Mouse (Mus musculus): ENCODE results near the gene Palld. TPM values are rescaled to one million over a fixed set of nuclear protein-coding genes. Genes with fewer than 3 reads are reported as not detected.

The Palld gene
- polyA plus RNA-seq, 1 experiment: 147 TPM

DNA sequence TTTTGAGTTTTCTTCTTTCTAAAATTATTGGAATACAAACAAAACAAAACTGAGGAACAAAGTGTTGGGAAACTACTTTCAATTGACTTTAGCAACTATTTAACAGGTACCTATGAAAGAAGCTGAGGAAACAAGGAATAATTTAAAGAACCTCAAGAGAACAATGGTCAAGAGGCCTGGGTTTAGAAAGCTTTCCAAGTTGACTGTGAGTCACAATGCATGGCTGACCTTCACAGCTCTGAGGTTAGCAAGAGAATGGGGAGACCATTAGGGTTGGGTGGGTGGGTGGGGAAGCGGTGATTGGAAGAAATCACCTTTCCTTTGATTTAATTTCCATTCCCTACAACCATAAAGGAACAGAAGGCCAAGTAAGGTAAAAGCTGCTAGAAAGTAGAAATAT lies 35.6 kb downstream of the Palld start:
- DNase-seq (ENCODE audit: low spot score): no peak

DNA sequence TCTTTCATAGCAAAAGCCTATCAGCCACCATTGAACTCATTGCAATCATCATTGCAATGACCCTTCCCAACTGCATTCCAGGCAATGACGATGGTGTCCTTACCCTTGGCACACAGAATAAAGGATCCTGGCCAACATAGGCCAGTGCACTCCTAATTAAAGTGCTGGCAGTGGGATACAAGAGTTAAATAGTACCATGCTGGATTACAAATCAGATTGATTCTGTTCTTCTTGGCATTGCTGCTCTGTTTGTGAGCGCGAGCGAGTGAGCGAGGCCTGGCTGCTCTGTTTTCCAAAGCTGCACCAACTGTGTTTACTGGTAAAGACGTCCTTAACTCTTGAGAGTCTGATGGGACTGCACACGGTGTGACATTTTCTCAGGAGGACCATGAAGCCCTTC lies 37.1 kb downstream of the Palld start:
- DNase-seq (ENCODE audit: low spot score): no peak

DNA sequence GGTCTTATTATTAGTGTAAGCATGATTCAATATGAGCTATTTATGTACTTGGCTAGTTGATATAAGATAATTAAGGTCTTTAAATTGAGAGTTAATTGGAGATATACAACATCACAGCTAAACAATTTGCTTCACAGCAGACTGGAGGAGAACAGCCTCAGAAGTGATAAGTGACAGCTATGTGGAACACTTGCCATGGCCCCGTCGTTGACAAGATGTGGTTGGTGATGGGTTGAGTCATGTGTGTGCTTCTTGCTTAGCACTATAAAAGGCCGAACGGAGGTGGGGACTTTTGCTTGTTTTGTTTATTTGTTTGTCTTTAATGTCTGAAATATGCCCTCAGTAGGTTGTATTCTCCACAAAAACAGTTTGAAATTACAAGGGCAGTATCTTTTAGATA lies 51.2 kb downstream of the Palld start:
- DNase-seq (ENCODE audit: low spot score): no peak

DNA sequence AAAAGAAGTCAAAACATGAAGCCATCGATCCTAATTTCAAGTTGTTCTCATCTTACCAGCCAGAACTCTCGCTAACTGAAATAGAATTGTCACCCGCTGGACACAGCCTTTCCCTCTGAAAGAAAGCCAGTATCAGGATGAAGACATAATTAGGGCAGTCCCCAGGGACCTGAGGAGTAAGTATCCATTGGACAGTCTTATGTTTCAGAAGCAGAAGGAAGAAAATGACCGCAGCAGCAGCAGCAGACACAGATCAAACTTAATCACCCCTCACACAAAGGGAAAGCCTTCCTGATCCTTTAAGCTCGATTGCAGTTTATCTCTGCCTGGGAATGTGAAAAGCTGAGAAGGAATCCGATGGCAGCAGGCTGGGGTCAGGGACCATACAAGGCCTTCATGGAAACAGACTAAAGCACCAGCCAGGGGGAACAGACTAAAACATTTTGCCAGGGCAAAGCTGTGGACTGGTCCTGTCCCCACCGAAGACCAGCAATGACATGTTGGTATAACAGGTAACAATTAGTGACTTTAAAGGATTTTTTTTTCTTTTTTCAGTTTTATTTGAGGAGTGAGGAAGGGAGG lies 53.8 kb downstream of the Palld start:
- DNase-seq (ENCODE audit: low spot score): no peak

DNA sequence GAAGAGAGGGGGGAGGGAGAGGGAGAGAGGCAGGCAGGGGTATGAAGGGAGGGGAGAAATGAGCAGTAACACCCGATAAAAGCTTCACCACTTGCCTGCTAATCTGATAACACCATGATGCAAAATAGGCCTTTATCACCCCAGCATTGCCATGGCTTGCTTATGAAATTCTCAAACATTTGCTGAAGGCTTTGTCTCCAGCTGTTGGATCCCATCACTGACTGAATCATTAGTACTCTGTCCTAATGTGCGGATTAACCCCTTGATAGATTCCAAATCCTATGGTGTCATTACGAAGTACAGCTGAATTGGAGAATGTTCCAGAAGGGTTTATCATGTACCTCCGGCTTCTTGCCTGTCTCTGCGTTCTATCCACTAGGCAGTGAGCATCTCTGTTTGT lies 55.0 kb downstream of the Palld start:
- DNase-seq (ENCODE audit: low spot score): no peak

- no peak for DNase-seq (ENCODE audit: low spot score)
Observed at GRCm38 (mm10) chr8:61844992-61845391, 57.5 kb downstream of the Palld start.

DNA sequence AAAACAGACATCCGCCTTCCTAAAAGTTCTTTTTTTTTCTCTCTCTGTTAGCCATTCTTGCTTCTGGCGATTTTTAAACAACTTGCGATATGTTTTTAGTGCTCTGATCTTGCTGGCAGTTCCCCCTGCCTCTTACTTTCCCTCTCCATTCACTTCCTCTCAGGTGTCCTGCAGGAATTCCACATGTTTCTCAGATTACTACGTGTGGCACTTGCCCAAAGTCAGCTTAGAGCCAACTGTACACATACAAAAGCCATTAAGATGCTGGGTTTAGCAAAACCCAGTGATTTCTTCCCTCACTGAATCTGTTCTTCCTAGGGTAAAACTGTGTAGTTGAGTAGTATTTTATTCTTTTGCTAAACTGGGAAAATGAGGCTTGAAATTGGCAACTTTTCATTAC lies 57.9 kb downstream of the Palld start:
- DNase-seq (ENCODE audit: low spot score): no peak

DNA sequence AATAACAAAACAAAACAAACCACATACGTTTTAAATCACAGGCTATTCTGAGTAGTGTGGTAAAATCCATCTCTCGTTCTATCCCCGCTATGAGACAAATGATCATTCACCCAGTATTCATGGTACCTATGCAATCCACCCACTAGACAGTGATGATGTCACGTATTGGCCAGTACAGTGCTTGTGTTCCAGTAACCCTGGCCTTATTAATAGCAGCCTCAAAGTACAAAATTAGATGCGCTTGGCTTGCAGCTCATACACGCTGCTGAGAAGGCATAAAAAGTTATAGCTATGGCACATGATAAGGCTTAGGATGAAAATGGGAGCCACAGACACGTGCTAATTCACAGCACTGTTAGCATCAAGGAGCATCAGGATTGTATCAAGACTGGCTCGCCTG lies 58.7 kb downstream of the Palld start:
- no peak for DNase-seq (ENCODE audit: low spot score)

DNA sequence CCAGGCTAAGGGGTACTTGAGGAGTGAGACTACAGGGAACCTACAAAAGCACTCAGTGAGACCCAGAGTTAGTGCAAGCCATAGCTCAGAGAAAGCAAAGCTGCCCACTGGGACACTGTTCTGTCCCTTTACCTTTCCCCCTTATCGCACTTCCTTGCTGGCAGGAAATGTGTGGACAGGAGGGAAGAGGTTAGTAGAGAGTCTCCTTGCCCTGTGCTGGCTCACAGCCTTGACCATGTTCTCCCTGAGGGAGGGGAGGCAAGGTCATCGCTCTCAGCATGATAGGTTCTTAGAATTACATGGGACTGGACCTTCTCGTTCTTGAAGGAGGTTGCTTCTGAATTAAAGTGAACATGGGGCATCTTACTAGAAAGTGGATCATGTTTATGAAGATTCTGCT lies 69.3 kb downstream of the Palld start:
- DNase-seq (ENCODE audit: low spot score): no peak

- no peak for DNase-seq (ENCODE audit: low spot score)
Observed at GRCm38 (mm10) chr8:61831944-61832343, 70.5 kb downstream of the Palld start.

DNA sequence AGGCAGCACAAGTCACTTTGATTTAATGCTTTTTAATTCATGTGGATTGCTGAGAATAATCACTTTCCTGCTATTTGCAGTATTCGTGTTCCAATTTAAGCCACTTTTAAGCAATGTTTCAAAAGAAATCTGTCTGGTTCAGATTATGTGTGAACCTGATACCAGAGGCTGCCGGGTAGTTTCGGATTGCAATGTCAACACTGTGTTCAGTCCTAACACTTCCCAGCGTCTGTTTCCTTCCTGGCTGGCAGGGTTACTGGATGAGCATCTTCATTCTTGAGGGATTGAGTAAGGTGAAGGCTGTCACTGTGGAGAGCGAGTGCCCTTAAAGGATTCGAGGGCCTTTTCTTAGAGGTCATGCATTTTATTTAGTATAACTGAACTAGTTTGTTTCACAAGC lies 71.7 kb downstream of the Palld start:
- no peak for DNase-seq (ENCODE audit: low spot score)

- no peak for DNase-seq (ENCODE audit: low spot score)
Observed at GRCm38 (mm10) chr8:61824563-61824962, 77.9 kb downstream of the Palld start.

GRCm38 (mm10) chr8:61823157-61823556 lies 79.3 kb downstream of the Palld start:
- no peak for DNase-seq (ENCODE audit: low spot score)

- DNase-seq (ENCODE audit: low spot score): no peak
Observed at GRCm38 (mm10) chr8:61803764-61804163, 98.7 kb downstream of the Palld start.

DNA sequence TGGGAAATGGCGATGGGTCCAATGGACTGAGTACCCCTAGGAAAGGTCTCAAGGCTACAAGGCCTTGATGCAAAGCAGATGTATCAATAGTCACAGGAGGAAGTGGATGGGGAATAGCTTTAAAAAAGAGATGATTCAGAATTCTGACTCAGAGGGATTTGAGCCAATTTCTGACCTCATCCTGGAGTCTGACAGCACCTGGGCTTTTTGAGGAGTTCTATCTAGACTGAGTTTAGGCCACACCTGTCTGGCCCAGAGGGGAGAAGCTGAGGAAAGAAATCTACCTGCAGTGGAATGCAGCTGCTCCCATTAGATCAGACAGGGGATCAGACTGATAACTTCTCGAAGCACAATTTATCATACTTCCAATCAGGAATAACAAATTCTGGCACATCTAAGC lies 99.7 kb downstream of the Palld start:
- DNase-seq (ENCODE audit: low spot score): no peak

- DNase-seq (ENCODE audit: low spot score): no peak
Observed at GRCm38 (mm10) chr8:61797391-61797947, 105.0 kb downstream of the Palld start.

- DNase-seq (ENCODE audit: low spot score): no peak
Observed at GRCm38 (mm10) chr8:61796537-61797050, 105.9 kb downstream of the Palld start.

DNA sequence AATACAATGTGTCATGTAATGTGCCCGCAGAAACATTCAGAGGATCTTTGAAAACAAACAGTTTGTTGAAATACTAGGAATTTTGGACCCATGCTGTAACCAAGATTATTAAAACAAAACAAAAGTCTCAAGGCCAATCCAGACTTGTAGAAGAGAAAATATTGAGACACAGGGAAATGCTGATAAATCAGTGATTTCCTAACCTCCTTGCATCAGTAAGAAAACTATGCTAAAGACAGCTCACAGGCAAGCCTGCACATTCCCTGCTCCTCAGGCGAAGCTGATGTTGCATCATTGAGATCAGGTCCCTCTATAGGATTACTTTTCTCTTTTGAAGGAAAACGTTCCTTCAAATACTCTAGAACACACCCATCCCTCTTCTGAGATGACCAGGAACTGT lies 112.5 kb downstream of the Palld start:
- DNase-seq (ENCODE audit: low spot score): no peak

GRCm38 (mm10) chr8:61789289-61789688 lies 113.2 kb downstream of the Palld start:
- no peak for DNase-seq (ENCODE audit: low spot score)

GRCm38 (mm10) chr8:61782931-61783491 lies 119.5 kb downstream of the Palld start:
- no peak for DNase-seq (ENCODE audit: low spot score)

GRCm38 (mm10) chr8:61780652-61781257 lies 121.7 kb downstream of the Palld start:
- no peak for DNase-seq (ENCODE audit: low spot score)

- DNase-seq (ENCODE audit: low spot score): no peak
Observed at GRCm38 (mm10) chr8:61778194-61778593, 124.3 kb downstream of the Palld start.

DNA sequence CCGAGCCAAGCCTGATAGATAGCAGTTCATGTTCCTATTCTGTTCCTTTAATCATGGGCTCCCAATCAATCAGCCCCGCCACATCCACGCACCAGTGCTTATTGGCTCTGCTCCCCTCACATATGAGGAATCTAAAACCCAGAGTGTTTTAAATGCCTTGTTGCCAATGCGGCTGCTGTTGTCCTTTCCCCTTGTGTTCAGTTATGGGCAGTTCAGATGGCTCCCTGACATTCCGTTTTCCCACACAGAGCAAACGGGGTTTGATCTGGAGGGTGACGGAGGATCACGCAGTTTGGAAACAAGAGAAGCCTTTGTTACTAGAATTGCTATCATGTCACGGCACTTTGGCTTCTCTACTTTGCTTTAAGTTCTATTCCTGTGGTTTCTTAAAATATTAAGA lies 125.9 kb downstream of the Palld start:
- no peak for DNase-seq (ENCODE audit: low spot score)
